Mouse (Mus musculus): ENCODE data around the gene Ccdc162.

Ccdc162 gene

GRCm38 (mm10) chr10:41542057-41542456 is 174.4 kb downstream of the Ccdc162 start:
- CTCF ChIA-PET: no interaction called here

GRCm38 (mm10) chr10:41538986-41539385 is 177.4 kb downstream of the Ccdc162 start:
- CTCF ChIA-PET: interaction anchor here (1.0 kb wide), 1 partner anchor 9 kb away, joined by 3 read pairs; no protein-coding TSS in a partner anchor

- CTCF ChIA-PET: no interaction called here
Observed at GRCm38 (mm10) chr10:41537983-41538330, 178.5 kb downstream of the Ccdc162 start.

- CTCF ChIA-PET: no interaction called here
Observed at GRCm38 (mm10) chr10:41537226-41537982, 179.0 kb downstream of the Ccdc162 start.

- CTCF ChIA-PET: no interaction called here
Observed at GRCm38 (mm10) chr10:41536714-41537113, 179.7 kb downstream of the Ccdc162 start.

GRCm38 (mm10) chr10:41535991-41536390 is 180.4 kb downstream of the Ccdc162 start:
- CTCF ChIA-PET: no interaction called here

GRCm38 (mm10) chr10:41529972-41530371 is 186.5 kb downstream of the Ccdc162 start:
- CTCF ChIA-PET: interaction anchor here (0.7 kb wide), 1 partner anchor 9 kb away, joined by 3 read pairs; no protein-coding TSS in a partner anchor

GRCm38 (mm10) chr10:41525696-41526095 is 190.7 kb downstream of the Ccdc162 start:
- CTCF ChIA-PET: no interaction called here

- CTCF ChIA-PET: interaction anchor here (0.5 kb wide), 1 partner anchor 756 kb away, joined by 4 read pairs; no protein-coding TSS in a partner anchor
Observed at GRCm38 (mm10) chr10:41523386-41523785, 193.0 kb downstream of the Ccdc162 start.

GRCm38 (mm10) chr10:41520410-41520673 is 196.1 kb downstream of the Ccdc162 start:
- CTCF ChIA-PET: no interaction called here

- CTCF ChIA-PET: no interaction called here
Observed at GRCm38 (mm10) chr10:41519640-41520409, 196.6 kb downstream of the Ccdc162 start.

- CTCF ChIA-PET: interaction anchor here (0.5 to 1.4 kb wide), 5 partner anchors 41 to 962 kb away, joined by 3 to 11 read pairs (median 5); no protein-coding TSS in a partner anchor
Observed at GRCm38 (mm10) chr10:41518981-41519618, 197.3 kb downstream of the Ccdc162 start, which contains the start of gene Cd164. Cd164 (plus strand) TSS chr10:41519414.

- CTCF ChIA-PET: interaction anchor here (0.5 to 1.4 kb wide), 10 partner anchors 9 to 1322 kb away, joined by 3 to 12 read pairs (median 4); no protein-coding TSS in a partner anchor
Observed at GRCm38 (mm10) chr10:41518508-41518980, 197.9 kb downstream of the Ccdc162 start.

- CTCF ChIA-PET: interaction anchor here (0.6 kb wide), 1 partner anchor 163 kb away, joined by 8 read pairs; no protein-coding TSS in a partner anchor
Observed at GRCm38 (mm10) chr10:41514921-41515320, 201.5 kb downstream of the Ccdc162 start.

- CTCF ChIA-PET: interaction anchor here (0.6 kb wide), 1 partner anchor 164 kb away, joined by 8 read pairs; no protein-coding TSS in a partner anchor
Observed at GRCm38 (mm10) chr10:41514301-41514700, 202.1 kb downstream of the Ccdc162 start.

GRCm38 (mm10) chr10:41509160-41509559 is 207.3 kb downstream of the Ccdc162 start:
- CTCF ChIA-PET: interaction anchor here (0.8 to 1.1 kb wide), 5 partner anchors 9 to 181 kb away, joined by 3 to 12 read pairs (median 4); no protein-coding TSS in a partner anchor

- CTCF ChIA-PET: interaction anchor here (1.0 to 1.3 kb wide), 3 partner anchors 71 to 185 kb away, joined by 5 to 6 read pairs (median 5); no protein-coding TSS in a partner anchor
Observed at GRCm38 (mm10) chr10:41505446-41505845, 211.0 kb downstream of the Ccdc162 start.

- CTCF ChIA-PET: interaction anchor here (0.6 kb wide), 1 partner anchor 166 kb away, joined by 7 read pairs; no protein-coding TSS in a partner anchor
Observed at GRCm38 (mm10) chr10:41504996-41505395, 211.4 kb downstream of the Ccdc162 start.

GRCm38 (mm10) chr10:41500941-41501340 is 215.5 kb downstream of the Ccdc162 start:
- CTCF ChIA-PET: no interaction called here

- CTCF ChIA-PET: interaction anchor here (0.8 kb wide), 1 partner anchor 140 kb away, joined by 4 read pairs; no protein-coding TSS in a partner anchor
Observed at GRCm38 (mm10) chr10:41491111-41491510, 225.3 kb downstream of the Ccdc162 start.

GRCm38 (mm10) chr10:41490518-41490873 is 225.9 kb downstream of the Ccdc162 start:
- CTCF ChIA-PET: interaction anchor here (1.5 kb wide), 1 partner anchor 13 kb away, joined by 6 read pairs; no protein-coding TSS in a partner anchor
